Mouse (Mus musculus) liver, postnatal 0 days (tissue): ENCODE results near the gene Dgcr6. TPM values are rescaled to one million over a fixed set of nuclear protein-coding genes. Genes with fewer than 3 reads are reported as not detected.

ENCODE experiments used
- ATAC-seq: fragments of 200-750 bp; cut with Nextera tagmentation; 2 replicates; pipeline ENCODE4 v1.8.0; 2017; ENCODE audit warnings: mild to moderate bottlenecking, moderate library complexity
- DNase-seq: peaks from one replicate; pipeline ENCODE4 v3.0.0-alpha.2; 2016
- H3K27ac ChIP-seq: fragments of 300-500 bp; sonication (generic); 2 replicates; pipeline ENCODE4 v1.5.1; 2014; ENCODE audit warnings: antibody characterized with exemption, moderate library complexity, mild to moderate bottlenecking, low read depth
- H3K27me3 ChIP-seq: fragments of 300-500 bp; sonication (generic); 2 replicates; pipeline ENCODE4 v1.6.1; 2014; ENCODE audit warnings: low read length, control low read depth, mixed read lengths; ENCODE audit not compliant: insufficient read depth
- H3K36me3 ChIP-seq: fragments of 300-500 bp; sonication (generic); replicated peaks from 2 replicates; pipeline ENCODE4 v1.6.1; 2014; ENCODE audit warnings: mild to moderate bottlenecking, control low read depth, low read length, moderate library complexity, mixed read lengths; ENCODE audit not compliant: insufficient read depth
- H3K4me1 ChIP-seq: fragments of 300-500 bp; sonication (generic); 2 replicates; pipeline ENCODE4 v1.6.1; 2014; ENCODE audit warnings: antibody characterized with exemption, mild to moderate bottlenecking, control low read depth; ENCODE audit not compliant: insufficient read depth
- H3K4me2 ChIP-seq: fragments of 300-500 bp; sonication (generic); 2 replicates; pipeline ENCODE4 v1.6.1; 2014; ENCODE audit warnings: low read depth, mild to moderate bottlenecking, low read length, moderate library complexity, mixed read lengths
- H3K4me3 ChIP-seq: fragments of 300-500 bp; sonication (generic); 2 replicates; pipeline ENCODE4 v1.5.1; 2014; ENCODE audit warnings: low read depth, low read length
- H3K9ac ChIP-seq: fragments of 300-500 bp; sonication (generic); replicated peaks from 2 replicates; pipeline ENCODE4 v1.6.1; 2014; ENCODE audit warnings: mild to moderate bottlenecking, moderate library complexity
- H3K9me3 ChIP-seq: fragments of 300-500 bp; sonication (generic); 2 replicates; pipeline ENCODE4 v1.6.1; 2016; ENCODE audit warnings: mild to moderate bottlenecking, control low read depth, low read length, mixed read lengths
- CTCF ChIP-seq: sonication (generic); IDR thresholded peaks from 2 replicates; pipeline ENCODE4 v1.5.1; 2016; ENCODE audit warnings: antibody characterized with exemption, low read depth
- EP300 ChIP-seq: IDR thresholded peaks from 2 replicates; pipeline ENCODE4 v1.6.1; 2016; ENCODE audit warnings: antibody characterized with exemption, low read depth, mild to moderate bottlenecking
- WGBS: fragments of 180-500 bp; shearing (Covaris S2); extraction: QIAGEN DNeasy Blood & Tissue Kit; methylation state at CpG from one replicate; pipeline ENCODE4 v1.1.7; 2014; ENCODE audit not compliant: insufficient replicate concordance; 5-methylcytosine and 5-hydroxymethylcytosine counted together
- polyA plus RNA-seq: library from polyadenylated mRNA; unstranded; fragments of >200 nt; fragmentation: Nextera tagmentation; extraction: Ambion mirVana; gene quantifications from 2 replicates; pipeline ENCODE4 v1.2.1, GENCODE M21; 2015

The Dgcr6 gene
- polyA plus RNA-seq, 1 experiment from 2014 or later = 23.2 TPM

DNA sequence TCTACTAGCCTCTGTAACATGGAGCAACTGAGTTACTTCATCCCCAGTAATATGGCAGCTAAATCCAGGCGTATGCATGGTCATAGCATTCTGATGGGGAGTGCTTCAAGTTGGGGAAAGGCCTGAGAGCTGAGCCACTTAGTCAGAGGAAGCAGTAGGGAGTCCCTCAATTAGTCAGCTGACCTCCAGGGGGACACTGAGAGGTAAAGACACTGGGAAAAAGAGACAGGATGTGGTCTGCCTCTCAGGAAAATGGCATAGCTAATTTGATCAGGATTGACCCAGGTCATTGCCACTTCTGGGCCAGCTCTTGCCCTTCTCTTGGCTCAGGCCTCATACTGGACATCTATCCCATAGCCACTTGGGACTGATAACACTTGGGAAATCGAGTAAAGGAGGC lies 25.3 kb upstream of the Dgcr6 start:
- Histone ChIP-seq H3K27ac (no peak overlapping the region), H3K4me3 (no peak overlapping the region), H3K4me2 (no peak overlapping the region), H3K4me1 (no peaks in the 10 kb centered on the region), H3K9me3 (no peaks in the 10 kb centered on the region), H3K36me3 (no peaks in the 10 kb centered on the region), H3K27me3 (no peaks in the 10 kb centered on the region), H3K9ac (no peak overlapping the region)
- 54% methylated on average over 2 of the region's 2 CpGs for WGBS
- no peak for ATAC-seq
- no peak for TF ChIP-seq EP300
- TF ChIP-seq CTCF = no peak
- DNase-seq = no peak

DNA sequence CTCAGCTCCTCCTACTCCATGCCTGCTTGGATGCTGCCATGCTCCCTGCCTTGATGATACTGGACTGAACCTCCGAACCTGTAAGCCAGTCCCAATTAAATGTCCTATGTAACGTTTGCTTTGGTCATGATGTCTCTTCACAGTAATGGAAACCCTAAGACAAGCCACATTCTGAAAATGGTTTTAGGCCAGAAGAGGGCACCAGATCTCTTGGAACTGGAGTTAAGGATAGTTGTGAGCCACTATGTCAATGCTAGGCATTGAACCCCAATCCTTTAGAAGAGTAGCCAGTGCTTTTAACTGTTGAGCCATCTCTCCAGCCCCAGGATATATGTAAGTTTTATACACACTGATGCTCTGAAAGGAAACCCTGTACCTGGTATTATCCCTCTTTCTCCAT lies 20.9 kb upstream of the Dgcr6 start:
- Histone ChIP-seq H3K27ac (no peak overlapping the region), H3K4me3 (no peak overlapping the region)
- 36% methylated on average over 2 of the region's 2 CpGs for WGBS

DNA sequence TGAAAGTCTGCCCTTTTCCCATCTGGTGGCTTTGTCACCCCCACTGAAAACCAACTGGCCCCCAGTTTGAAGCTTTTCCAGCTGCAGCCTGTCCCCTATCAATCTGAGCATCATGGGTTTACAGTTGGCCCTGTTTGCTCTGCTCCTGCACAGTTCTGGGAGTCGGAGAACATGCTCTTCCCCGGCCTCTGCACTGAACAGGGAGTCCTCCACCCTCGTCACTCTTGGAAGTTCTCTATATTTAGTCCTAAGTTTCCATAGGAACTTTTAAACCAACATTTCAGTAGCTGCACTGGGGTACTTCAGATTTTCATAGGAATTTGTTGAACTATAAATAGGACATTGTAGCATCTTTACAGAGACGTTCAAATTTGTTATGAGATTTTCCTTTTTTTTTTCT lies 19.4 kb upstream of the Dgcr6 start:
- Histone ChIP-seq H3K4me3 (no peak overlapping the region), H3K27ac (no peak overlapping the region)
- WGBS = 73% methylated on average over 4 of the region's 4 CpGs

More for the DNA sequence above, 20.9 kb upstream of the Dgcr6 start:
- no peaks in the 10 kb centered on the region for H3K4me1 ChIP-seq
- no peak overlapping the region for H3K9ac ChIP-seq
- no peaks in the 10 kb centered on the region for H3K9me3 ChIP-seq
- H3K36me3 ChIP-seq = no peaks in the 10 kb centered on the region
- no peaks in the 10 kb centered on the region for H3K27me3 ChIP-seq
- no peak overlapping the region for H3K4me2 ChIP-seq
- ATAC-seq (no peak), DNase-seq (no peak)
- peak; percentile 57 for TF ChIP-seq CTCF
- TF ChIP-seq EP300 = no peak

DNA sequence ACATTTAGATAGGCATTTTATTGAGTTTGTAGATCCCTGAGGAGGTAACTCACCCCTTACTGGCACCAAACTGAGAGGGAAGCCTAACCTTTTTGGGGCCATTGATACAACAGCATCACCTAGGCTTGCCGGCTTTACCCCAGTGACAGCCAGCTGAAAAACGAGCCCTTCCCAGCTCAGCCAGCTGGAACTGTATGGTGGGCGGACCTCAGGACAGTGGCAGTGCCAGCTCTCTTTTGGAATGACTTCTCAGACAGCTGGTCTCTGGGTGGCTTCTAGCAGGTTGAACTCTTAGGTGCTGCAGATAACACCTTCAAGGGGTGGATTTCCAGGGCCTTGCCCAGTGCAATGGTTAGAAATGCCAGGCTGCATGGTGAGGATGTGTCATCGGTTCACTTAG lies 18.4 kb upstream of the Dgcr6 start:
- DNase-seq (no peak), ATAC-seq (no peak)
- no peaks in the 10 kb centered on the region for H3K9me3 ChIP-seq
- no peak for TF ChIP-seq CTCF
- no peak for TF ChIP-seq EP300
- H3K27me3 ChIP-seq = no peaks in the 10 kb centered on the region
- H3K36me3 ChIP-seq = no peaks in the 10 kb centered on the region
- 66% methylated on average over 4 of the region's 4 CpGs for WGBS
- no peak overlapping the region for H3K4me2 ChIP-seq
- H3K4me1 ChIP-seq = no peaks in the 10 kb centered on the region
- no peak overlapping the region for H3K9ac ChIP-seq
- H3K4me3 ChIP-seq = no peak overlapping the region
- H3K27ac ChIP-seq = no peak overlapping the region

More for the DNA sequence above, 19.4 kb upstream of the Dgcr6 start:
- no peaks in the 10 kb centered on the region for H3K27me3 ChIP-seq
- no peaks in the 10 kb centered on the region for H3K36me3 ChIP-seq
- TF ChIP-seq CTCF = no peak
- DNase-seq = no peak
- no peaks in the 10 kb centered on the region for H3K4me1 ChIP-seq
- ATAC-seq = no peak
- H3K4me2 ChIP-seq = no peak overlapping the region
- no peaks in the 10 kb centered on the region for H3K9me3 ChIP-seq
- no peak overlapping the region for H3K9ac ChIP-seq

DNA sequence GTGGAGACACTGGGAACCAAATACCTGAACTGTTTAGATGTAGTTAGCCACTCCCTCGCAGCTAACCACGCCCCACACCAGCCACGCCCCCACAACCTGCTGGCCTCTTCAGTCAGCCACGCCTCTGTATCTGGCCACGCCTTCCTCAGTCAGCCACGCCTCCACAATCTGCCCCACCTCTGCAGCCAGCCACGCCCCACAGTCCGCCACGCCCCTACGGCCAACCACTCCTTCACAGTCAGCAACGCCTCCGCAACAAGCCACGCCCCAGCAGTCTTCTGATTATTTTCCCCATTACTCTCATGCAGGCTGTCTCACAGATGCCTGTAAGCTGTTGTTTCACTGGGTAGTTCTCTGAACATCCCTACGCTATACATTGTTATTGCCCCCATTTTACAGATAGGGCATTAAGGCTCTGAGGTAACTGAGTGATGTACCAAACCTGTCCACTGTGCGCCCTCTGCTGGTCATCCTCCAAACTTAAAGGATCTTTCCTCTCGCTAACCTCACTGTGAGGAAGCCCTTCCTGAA lies 16.2 kb upstream of the Dgcr6 start:
- Histone ChIP-seq H3K36me3 (no peaks in the 10 kb centered on the region), H3K27ac (no peak overlapping the region), H3K4me2 (no peak overlapping the region), H3K9me3 (no peaks in the 10 kb centered on the region), H3K4me3 (no peak overlapping the region), H3K9ac (no peak overlapping the region), H3K4me1 (no peaks in the 10 kb centered on the region), H3K27me3 (no peaks in the 10 kb centered on the region)
- ATAC-seq (peak; percentile 93), DNase-seq (peak; percentile 89)
- 25% methylated on average over 16 of the region's 16 CpGs for WGBS
- TF ChIP-seq CTCF = peak; percentile 74
- TF ChIP-seq EP300 = no peak

DNA sequence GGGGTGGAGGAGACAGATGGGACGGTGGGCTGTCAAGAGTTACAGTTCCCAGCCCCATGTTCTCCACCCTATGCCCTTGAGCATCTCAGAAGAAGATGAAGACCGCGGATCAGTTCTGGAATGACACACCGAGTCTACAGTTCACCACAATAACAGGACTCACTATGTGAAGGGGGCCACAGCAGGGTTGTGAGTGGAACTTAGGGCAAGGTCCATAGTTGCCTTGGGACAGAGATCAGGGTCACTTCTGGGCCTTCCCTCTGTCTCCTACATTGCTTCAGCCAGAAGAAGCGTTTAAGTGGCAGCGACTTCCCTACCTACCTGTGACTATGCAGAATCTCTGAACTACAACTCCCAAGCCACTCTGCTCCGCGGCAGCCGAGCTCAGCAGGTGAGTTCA lies 15.6 kb upstream of the Dgcr6 start:
- Histone ChIP-seq H3K27ac (no peak overlapping the region), H3K9ac (no peak overlapping the region), H3K4me2 (no peak overlapping the region), H3K36me3 (no peaks in the 10 kb centered on the region), H3K9me3 (no peaks in the 10 kb centered on the region), H3K4me1 (no peaks in the 10 kb centered on the region), H3K27me3 (no peaks in the 10 kb centered on the region), H3K4me3 (no peak overlapping the region)
- no peak for DNase-seq
- no peak for TF ChIP-seq CTCF
- no peak for TF ChIP-seq EP300
- WGBS = 53% methylated on average over 9 of the region's 9 CpGs
- ATAC-seq = no peak

DNA sequence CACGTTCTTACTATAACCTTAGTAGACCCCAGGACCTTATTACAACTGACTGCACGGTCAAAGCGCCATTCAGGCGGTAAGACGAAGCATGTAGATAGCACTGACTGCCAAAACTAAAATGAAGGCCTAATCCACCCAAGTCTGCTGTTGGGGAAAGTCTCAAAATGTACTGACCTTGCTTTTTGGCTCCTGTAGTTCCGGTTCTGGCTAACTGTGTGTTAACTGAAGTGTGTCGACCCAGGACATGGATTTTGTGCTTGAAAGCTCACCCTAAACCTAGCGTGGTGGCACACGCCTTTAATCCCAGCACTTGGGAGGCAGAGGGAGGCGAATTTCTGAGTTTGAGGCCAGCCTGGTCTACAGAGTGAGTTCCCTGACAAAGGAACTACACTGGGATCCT lies 7.7 kb upstream of the Dgcr6 start:
- Histone ChIP-seq H3K27ac (no peak overlapping the region), H3K27me3 (no peaks in the 10 kb centered on the region), H3K4me3 (no peak overlapping the region), H3K9ac (no peak overlapping the region), H3K4me2 (no peak overlapping the region), H3K4me1 (no peaks in the 10 kb centered on the region), H3K36me3 (no peaks in the 10 kb centered on the region), H3K9me3 (no peaks in the 10 kb centered on the region)
- WGBS = 72% methylated on average over 10 of the region's 10 CpGs
- DNase-seq (no peak), ATAC-seq (no peak)
- TF ChIP-seq CTCF (no peak), EP300 (no peak)
